Mouse (Mus musculus) adrenal gland, postnatal 4 days (tissue): ENCODE measurements around the gene Stx19. TPM values are rescaled to one million over a fixed set of nuclear protein-coding genes. Genes with fewer than 3 reads are reported as not detected.
A peak's percentile ranks its signal among the peaks of the same experiment; 100 is the strongest.

Source experiments
- DNase-seq, 2 experiments: peaks; one replicate each; pipeline ENCODE4 v3.0.0; 2021 to 2022; ENCODE audit warnings: low spot score in 2 of 2, mixed read lengths in 2 of 2
- microRNA-seq: library from miRNA; unstranded; fragments of <30 nt; microRNA quantifications from one replicate; pipeline ENCODE4 v1.2.0, GENCODE M21; 2021
- total RNA-seq, 2 experiments: library from RNA; stranded (reverse); gene quantifications; 2 replicates each; pipeline ENCODE4 v1.2.3; 2021

Stx19 gene
- total RNA-seq, 2 experiments from 2014 or later, result not detected

DNA sequence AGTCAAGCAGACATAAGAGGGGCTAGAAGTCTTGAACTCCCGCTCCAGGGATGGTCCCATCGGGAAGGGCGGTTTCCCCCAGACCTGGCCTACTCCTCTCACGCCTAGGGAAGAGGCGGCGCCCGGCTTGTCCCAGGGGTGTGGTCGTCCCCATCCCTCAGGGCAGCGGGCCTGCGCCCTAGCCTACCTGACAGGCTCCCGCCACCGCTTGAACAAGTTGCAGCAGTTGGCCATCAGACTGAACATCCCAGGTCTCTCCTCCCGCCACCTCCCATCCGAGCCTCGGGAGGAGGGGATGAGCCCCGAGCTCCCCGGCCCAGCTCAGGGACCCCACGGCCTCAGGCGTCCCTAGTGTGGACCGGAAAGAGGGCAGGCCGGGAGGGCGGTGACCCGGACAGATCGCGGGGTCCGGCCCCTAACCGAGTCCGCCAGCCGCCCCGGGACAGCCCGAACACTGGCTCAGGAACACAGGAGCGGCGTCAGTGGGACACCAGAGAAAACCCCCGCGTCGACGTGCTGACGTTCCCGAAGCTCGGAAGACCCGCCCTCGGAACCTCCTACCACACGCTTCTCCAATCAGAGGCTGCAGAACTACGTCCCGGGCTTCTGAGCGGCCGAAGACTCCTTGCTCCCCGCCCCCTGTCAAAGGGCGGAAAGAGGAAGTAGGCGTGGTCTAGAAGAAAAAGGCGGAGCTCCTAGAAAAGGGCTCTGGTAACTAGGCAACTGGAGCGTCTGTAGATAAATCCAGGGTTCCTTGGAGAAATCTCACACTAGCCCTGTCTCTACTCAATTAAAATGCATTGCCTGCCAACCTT lies 32.2 kb downstream of the Stx19 start, which contains the start of gene Arl13b:
TSS of gene Arl13b (minus strand) at position 543 of the 815 bp plus-strand sequence.
- DNase-seq, result peak; percentile 57 to 84

DNA sequence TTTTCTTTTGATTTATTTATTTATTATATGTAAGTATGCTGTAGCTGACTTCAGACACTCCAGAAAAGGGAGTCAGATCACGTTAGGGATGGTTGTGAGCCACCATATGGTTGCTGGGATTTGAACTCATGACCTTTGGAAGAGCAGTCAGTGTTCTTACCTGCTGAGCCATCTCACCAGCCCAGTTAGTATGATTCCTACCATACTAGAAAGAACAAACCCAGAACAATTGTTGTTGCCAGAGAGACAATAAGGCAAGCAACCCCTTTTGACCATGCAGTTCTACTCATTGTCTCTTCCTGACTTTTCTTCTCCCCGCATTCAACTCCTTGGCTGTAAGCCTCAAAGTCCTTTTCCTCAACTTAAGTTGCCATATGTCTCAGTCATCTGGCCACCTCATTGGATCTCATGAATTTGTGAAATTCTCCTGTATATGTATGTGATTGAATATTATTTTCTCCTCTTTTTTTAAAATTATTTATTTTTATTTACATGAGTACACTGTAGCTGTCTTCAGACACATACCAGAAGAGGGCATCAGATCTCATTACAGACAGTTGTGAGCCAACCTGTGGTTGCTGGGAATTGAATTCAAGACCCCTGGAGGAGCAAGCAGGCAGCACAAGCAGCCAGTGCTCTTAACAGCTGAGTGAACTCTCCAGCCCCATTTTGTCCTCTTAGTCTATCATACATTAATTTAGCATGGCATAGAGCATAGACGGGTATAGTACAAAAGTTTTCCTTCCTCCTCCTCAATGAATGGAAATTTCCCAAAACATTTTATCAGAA lies 38.2 kb downstream of the Stx19 start:
- DNase-seq, result no peak

DNA sequence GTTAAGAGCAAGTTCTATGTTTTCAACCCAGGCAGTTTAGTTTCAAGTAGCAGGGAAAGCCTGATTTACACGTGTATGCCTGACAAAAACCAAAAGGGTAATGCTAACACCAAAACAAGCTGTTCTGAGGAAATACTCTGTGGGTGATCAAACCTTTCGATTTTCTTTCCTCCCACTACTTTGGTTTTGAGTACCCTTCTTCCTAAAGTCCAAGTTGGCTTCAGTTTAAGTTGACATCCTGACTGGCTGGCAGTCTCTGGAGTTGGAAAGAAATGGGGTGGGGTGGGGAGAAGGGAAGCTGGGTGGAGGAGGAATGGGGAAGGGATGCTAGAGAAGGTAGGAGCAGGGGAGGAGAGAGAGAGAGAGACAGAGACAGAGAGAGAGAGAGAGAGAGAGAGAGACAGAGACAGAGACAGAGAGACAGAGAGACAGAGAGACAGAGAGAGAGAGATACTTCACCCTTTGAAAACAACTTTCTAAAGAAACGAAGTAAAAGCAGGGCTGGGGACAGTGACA lies 39.2 kb downstream of the Stx19 start:
- no peak for DNase-seq

DNA sequence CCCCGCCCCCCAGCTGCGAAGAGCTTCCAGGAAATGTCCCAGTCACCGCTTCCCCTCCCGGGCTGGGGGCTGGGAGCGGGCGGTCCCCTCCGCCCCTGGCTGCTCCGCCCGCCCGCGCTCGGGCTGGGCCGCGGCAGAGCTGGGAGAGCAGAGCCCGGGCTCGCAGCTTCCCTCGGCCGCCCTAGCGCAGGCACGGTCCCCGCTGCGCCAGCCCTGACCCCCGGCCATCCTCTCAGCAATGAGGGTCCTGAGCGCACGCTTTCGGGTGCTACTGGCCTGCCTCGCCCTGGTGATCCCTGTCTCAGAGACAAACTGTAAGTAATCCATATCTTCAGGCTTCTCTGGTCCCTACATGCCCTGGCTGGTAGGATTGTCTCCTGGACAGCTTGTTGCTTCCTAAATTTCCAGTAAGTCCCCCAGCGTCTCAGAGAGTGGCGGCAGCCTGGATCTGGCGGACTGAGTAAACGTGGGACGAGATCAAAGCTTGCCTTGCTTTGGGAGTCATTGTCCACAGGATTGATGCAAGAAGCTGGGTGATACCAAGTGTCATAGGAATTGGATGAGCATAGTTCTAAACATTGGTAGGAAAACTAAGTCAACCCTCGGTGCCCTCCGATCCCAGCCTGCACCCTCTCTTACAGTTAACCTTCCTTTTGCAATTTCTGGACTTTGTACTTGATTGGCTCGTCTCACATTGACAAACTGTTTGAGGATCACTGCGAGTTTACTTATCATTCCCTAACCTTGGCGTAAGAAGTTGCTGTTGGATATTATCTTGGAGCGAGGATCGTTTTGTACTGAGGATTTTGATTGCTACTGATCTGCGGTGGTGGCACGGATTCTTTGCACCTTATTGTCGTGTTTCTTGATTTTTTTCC lies 40.0 kb downstream of the Stx19 start, which contains the start of gene Pros1:
TSS of gene Pros1 (plus strand) at position 117 of the 878 bp plus-strand sequence.
- peak; percentile 18 to 40 for DNase-seq

DNA sequence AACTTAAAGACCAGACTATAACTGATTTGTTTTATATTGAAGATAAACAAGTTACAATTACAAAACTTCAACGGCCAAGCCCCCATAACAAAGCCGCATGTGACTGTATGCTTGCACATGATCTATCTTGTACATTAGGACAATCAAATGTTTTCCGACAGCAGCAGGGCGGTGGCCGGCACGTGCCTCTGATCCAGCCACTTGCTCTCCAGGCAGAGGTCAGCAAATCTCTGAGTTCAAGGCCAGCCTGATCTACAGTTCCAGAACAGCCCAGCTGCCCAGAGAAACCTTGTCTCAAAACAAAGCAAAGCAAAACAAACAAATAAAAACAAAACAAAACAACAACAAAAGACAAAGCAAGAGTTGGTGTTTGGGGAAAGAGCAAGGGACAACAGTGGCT lies 40.9 kb downstream of the Stx19 start:
- no peak for DNase-seq

DNA sequence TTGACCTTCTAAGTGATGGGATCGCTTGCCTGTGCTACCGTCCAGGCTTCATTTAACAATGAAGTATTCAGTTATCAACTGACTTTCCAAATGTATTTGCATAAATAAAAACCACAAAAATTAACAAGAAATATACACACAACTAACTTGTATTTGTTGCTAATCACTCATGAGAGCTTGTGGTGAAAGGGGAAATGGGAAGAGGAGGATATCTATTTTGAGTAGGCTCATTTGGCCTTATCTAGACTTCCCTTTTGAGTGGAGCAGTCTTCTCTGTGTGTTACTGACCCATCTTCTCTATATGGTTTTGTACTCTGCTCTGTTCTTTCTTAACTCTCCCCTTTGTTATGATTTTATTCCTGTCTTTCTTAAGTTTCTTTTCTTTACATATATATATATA lies 41.8 kb downstream of the Stx19 start:
- no peak for DNase-seq

DNA sequence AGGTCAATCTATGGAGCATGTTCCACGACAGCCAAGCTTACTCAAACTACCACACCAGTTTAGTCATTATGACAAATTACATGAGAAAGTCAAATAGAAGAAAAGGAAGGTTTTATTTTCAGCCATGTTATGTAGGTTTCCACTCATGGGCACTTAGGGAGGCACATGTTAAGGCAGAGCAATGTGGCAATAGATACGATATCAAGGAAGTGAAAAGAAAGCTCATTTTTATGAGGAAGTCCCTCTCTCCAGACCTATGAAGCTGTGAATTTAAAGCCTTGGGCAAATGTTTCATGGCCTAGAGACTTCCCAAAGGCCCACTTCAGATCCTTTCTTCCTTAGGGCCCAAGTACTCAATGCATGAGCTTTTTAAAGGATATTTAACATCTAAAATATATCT lies 43.0 kb downstream of the Stx19 start:
- DNase-seq, result no peak

DNA sequence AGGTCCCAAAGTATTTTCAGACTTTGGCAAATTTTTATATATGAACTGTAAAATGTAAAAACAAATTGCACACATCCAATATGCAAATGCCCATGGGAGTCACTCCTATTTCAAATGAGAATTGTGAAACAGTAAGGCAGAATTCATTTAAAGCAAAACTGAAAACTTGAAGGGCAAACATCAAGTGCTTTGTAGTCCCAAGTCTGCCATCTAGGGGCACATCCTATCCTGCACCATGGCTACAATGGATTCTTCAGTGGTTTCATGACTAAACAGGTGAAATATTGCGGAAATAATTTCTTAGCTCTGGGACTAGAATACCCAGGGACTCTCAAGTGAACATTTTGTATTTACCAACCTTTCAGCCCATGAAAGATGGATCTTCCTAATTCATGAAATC lies 43.5 kb downstream of the Stx19 start:
- DNase-seq, result no peak

DNA sequence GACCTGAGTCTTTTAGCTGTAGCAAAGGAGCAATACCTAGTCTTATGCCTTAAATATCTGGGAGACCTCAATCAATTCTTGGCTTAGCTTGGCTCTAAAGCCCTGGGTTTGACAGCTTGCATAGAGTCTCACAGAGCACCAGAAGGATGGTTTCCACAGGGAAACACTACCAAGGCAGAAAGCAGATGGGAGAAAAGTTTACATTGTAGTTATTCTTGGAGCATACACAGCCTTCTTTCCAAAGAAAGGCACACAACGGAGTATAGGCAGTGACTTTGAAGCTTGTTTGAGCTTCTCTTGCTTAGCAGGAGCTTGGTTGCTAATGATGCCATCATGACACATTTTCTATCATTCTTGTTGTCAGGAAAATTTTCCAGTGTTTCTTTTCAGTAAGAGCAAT lies 45.7 kb downstream of the Stx19 start:
- no peak for DNase-seq

DNA sequence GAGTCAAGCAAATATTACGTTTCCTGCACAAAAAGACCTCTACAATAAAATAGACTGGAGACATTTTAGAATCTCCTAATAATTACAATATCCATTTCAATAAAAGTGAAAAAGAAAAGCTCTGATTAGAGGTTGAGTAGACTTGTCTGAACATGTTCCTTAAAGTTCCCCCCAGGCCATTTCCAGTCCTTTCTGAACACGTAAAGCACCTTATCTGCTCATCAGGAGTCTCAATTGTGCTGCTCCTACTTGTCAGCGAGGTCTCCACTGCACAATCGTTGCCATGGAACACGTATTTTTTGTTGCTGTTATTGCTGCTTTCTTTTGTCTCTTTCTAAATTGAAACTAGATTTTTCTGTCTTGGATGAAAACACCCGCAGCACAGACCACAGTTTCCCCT lies 47.0 kb downstream of the Stx19 start:
- no peak for DNase-seq

DNA sequence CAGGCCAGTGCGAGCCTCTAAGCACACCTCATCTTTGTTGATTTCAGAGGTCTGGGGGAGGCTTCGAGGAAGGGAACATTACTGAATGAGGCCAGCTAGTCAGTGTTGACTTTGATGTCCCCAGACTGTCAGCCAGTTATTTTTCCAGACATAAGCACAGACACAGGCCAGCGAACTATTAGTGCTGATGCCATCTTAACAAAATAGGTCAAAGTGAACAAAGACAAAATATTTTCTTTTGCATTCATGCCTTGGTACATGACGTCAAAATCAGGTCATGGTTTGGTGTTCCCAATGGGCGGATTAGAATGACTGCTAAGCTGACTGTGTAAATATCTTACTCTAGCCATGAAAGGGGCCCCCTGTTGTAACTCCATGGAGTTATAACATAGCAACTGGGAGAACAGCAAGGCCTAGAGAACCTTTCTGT lies 58.2 kb downstream of the Stx19 start:
- no peak for DNase-seq

DNA sequence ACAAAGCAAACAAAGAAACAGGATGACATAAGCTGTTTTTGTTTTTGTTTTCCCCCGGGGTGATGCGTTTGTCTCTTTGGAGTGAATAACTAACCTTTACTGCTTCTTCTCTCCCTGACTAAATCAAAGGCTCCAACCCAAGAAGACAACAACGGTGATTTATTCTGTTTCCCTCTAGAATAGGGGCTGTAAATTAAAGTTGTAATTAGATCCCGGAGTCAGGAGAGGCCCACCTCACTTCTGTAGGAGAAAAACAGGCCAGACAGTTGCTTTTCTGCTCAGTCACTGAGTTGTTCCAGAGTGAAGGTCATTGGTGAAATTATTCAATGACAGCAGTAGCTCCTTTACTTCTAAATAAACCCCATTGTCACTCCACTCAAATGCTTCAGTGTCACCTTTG lies 58.7 kb downstream of the Stx19 start:
- DNase-seq, result no peak

Small RNA genes within 50 kb of the gene (microRNA-seq; reads per million reads assigned to microRNA genes)
- not detected for gene Gm25986

Other genes with a start within 250 kb of the Stx19 start
- gene Nsun3, start 27.9 kb upstream of the Stx19 start, total RNA-seq, result 10 to 100 TPM; 14.5 to 19.7 TPM
- 10 to 100 TPM; 12.0 to 12.7 TPM for gene Arl13b, start 32.4 kb downstream of the Stx19 start, total RNA-seq
- 10 to 100 TPM; 52.2 to 53.0 TPM for gene Pros1, start 39.6 kb downstream of the Stx19 start, total RNA-seq